Mouse (Mus musculus) kidney, postnatal 0 days (tissue): ENCODE measurements around the gene Msmp. TPM values are rescaled to one million over a fixed set of nuclear protein-coding genes. Genes with fewer than 3 reads are reported as not detected.

Experiments used
- ATAC-seq: fragments of 200-750 bp; cut with Nextera tagmentation; replicated peaks from 2 replicates; pipeline ENCODE4 v1.8.0; 2017; ENCODE audit warnings: low read depth, moderate number of reproducible peaks, moderate TSS enrichment, moderate library complexity; ENCODE audit not compliant: low FRiP score
- DNase-seq: peaks from one replicate; pipeline ENCODE4 v3.0.0-alpha.2; 2016; ENCODE audit warnings: low spot score
- H3K27ac ChIP-seq: fragments of 300-500 bp; sonication (generic); 2 replicates; pipeline ENCODE4 v1.5.1; 2014; ENCODE audit warnings: mild to moderate bottlenecking
- H3K27me3 ChIP-seq: fragments of 300-500 bp; sonication (generic); 2 replicates; pipeline ENCODE4 v1.6.1; 2014; ENCODE audit warnings: low read length, mixed read lengths; ENCODE audit not compliant: insufficient read depth
- H3K36me3 ChIP-seq: fragments of 300-500 bp; sonication (generic); 2 replicates; pipeline ENCODE4 v1.6.1; 2014; ENCODE audit warnings: low read length, mixed read lengths; ENCODE audit not compliant: insufficient read depth
- H3K4me1 ChIP-seq: fragments of 300-500 bp; sonication (generic); replicated peaks from 2 replicates; pipeline ENCODE4 v1.6.1; 2014; ENCODE audit warnings: antibody characterized with exemption, low read length, mixed read lengths; ENCODE audit not compliant: insufficient read depth
- H3K4me2 ChIP-seq: fragments of 300-500 bp; sonication (generic); 2 replicates; pipeline ENCODE4 v1.6.1; 2014; ENCODE audit warnings: mild to moderate bottlenecking, low read length, moderate library complexity, mixed read lengths
- H3K4me3 ChIP-seq: fragments of 300-500 bp; sonication (generic); replicated peaks from 2 replicates; pipeline ENCODE4 v1.5.1; 2014; ENCODE audit warnings: low read depth, low read length
- H3K9ac ChIP-seq: fragments of 300-500 bp; sonication (generic); 2 replicates; pipeline ENCODE4 v1.6.1; 2014; ENCODE audit warnings: low read depth, low read length
- H3K9me3 ChIP-seq: fragments of 300-500 bp; sonication (generic); replicated peaks from 2 replicates; pipeline ENCODE4 v1.6.1; 2016; ENCODE audit warnings: low read length, inconsistent platforms, mixed read lengths
- CTCF ChIP-seq: IDR thresholded peaks from 2 replicates; pipeline ENCODE4 v1.5.1; 2016; ENCODE audit warnings: antibody characterized with exemption, low read depth, mild to moderate bottlenecking, moderate library complexity
- WGBS: fragments of 180-500 bp; shearing (Covaris S2); extraction: QIAGEN DNeasy Blood & Tissue Kit; methylation state at CpG from one replicate; pipeline ENCODE4 v1.1.7; 2014; 5-methylcytosine and 5-hydroxymethylcytosine counted together
- microRNA-seq: library from miRNA; unstranded; fragments of <30 nt; microRNA quantifications from one replicate; pipeline ENCODE4, GENCODE M21; 2016
- polyA plus RNA-seq: library from polyadenylated mRNA; unstranded; fragments of >200 nt; fragmentation: Nextera tagmentation; extraction: Ambion mirVana; gene quantifications from 2 replicates; pipeline ENCODE4 v1.2.1, GENCODE M21; 2015

The Msmp gene
- polyA plus RNA-seq, 1 experiment from 2014 or later: 2.0 TPM

GRCm38 (mm10) chr4:43533270-43533669, 51.0 kb downstream of the Msmp start:
- Histone ChIP-seq H3K4me3 (no peak overlapping the region), H3K27me3 (no peaks in the 10 kb centered on the region), H3K9ac (no peak overlapping the region), H3K4me1 (no peaks in the 10 kb centered on the region), H3K27ac (no peak overlapping the region), H3K36me3 (peaks cover 73% of the 10 kb centered on the region), H3K4me2 (no peak overlapping the region), H3K9me3 (no peaks in the 10 kb centered on the region)
- no peak for DNase-seq
- no peak for TF ChIP-seq CTCF
- 65% methylated on average over 9 of the region's 9 CpGs for WGBS
- ATAC-seq: no peak

Small RNA genes lying within 50 kb of the gene (microRNA-seq; reads per million reads assigned to microRNA genes)
- gene Gm25262: not detected

Other genes with a start within 250 kb of the Msmp start
- gene Rusc2, start 202.5 kb downstream of the Msmp start, polyA plus RNA-seq: 9.6 and 9.7 TPM in 2 replicates
- gene Fam166b, start 155.4 kb downstream of the Msmp start, polyA plus RNA-seq: 0.33 and 0.59 TPM in 2 replicates
- gene Tesk1, start 142.6 kb downstream of the Msmp start, polyA plus RNA-seq: 7.8 and 9.1 TPM in 2 replicates
- 2.9 and 5.0 TPM in 2 replicates for gene Cd72, start 129.9 kb downstream of the Msmp start, polyA plus RNA-seq
- gene Sit1, start 100.8 kb downstream of the Msmp start, polyA plus RNA-seq: not detected in 2 replicates
- 104 and 107 TPM in 2 replicates for gene Ccdc107, start 91.6 kb downstream of the Msmp start, polyA plus RNA-seq
- 15.2 and 15.4 TPM in 2 replicates for gene Arhgef39, start 84.8 kb downstream of the Msmp start, polyA plus RNA-seq
- 0.48 and 1.3 TPM in 2 replicates for gene Car9, start 77.5 kb downstream of the Msmp start, polyA plus RNA-seq
- 164 and 176 TPM in 2 replicates for gene Tpm2, start 60.7 kb downstream of the Msmp start, polyA plus RNA-seq
- 74.1 and 76.5 TPM in 2 replicates for gene Creb3, start 22.2 kb downstream of the Msmp start, polyA plus RNA-seq
- gene Tln1, start 21.8 kb downstream of the Msmp start, polyA plus RNA-seq: 64.9 and 65.8 TPM in 2 replicates
- 15.9 and 17.8 TPM in 2 replicates for gene Rgp1, start 5.8 kb downstream of the Msmp start, polyA plus RNA-seq
- gene Gba2, start 5.6 kb downstream of the Msmp start, polyA plus RNA-seq: 14.2 and 15.9 TPM in 2 replicates
- gene Npr2, start 47.4 kb upstream of the Msmp start, polyA plus RNA-seq: 7.2 and 8.6 TPM in 2 replicates
- 0.79 and 0.96 TPM in 2 replicates for gene Spag8, start 69.1 kb upstream of the Msmp start, polyA plus RNA-seq
- 236 and 263 TPM in 2 replicates for gene Hint2, start 72.0 kb upstream of the Msmp start, polyA plus RNA-seq
- gene Tmem8b, start 84.5 kb upstream of the Msmp start, polyA plus RNA-seq: 2.0 and 2.2 TPM in 2 replicates
- 2.9 and 3.8 TPM in 2 replicates for gene Fam221b, start 84.7 kb upstream of the Msmp start, polyA plus RNA-seq
- gene Olfr70, start 116.3 kb upstream of the Msmp start, polyA plus RNA-seq: not detected in 2 replicates
- not detected in 2 replicates for gene Olfr71, start 125.8 kb upstream of the Msmp start, polyA plus RNA-seq
- 2.7 and 3.2 TPM in 2 replicates for gene Hrct1, start 142.7 kb upstream of the Msmp start, polyA plus RNA-seq
- gene Spaar, start 145.5 kb upstream of the Msmp start, polyA plus RNA-seq: 0.40 and 0.43 TPM in 2 replicates
- not detected in 2 replicates for gene Olfr159, start 186.5 kb upstream of the Msmp start, polyA plus RNA-seq
- not detected in 2 replicates for gene Olfr156, start 239.4 kb upstream of the Msmp start, polyA plus RNA-seq